Mouse (Mus musculus): ENCODE results near the gene Pkd1l3. TPM values are rescaled to one million over a fixed set of nuclear protein-coding genes. Genes with fewer than 3 reads are reported as not detected.

Gene Pkd1l3
- under 1 TPM in 1 of 2 experiments, not detected in 1; 0.06 TPM for total RNA-seq (2021)
- long read RNA-seq, experiment 1, partial matches to known transcripts, result 0 of 1 reads
- long read RNA-seq, experiment 1, other reads (novel, unspliced or antisense), result 1 of 1 reads
- long read RNA-seq, experiment 2, partial matches to known transcripts, result 0 of 1 reads
- long read RNA-seq, experiment 2, other reads (novel, unspliced or antisense), result 1 of 1 reads

DNA sequence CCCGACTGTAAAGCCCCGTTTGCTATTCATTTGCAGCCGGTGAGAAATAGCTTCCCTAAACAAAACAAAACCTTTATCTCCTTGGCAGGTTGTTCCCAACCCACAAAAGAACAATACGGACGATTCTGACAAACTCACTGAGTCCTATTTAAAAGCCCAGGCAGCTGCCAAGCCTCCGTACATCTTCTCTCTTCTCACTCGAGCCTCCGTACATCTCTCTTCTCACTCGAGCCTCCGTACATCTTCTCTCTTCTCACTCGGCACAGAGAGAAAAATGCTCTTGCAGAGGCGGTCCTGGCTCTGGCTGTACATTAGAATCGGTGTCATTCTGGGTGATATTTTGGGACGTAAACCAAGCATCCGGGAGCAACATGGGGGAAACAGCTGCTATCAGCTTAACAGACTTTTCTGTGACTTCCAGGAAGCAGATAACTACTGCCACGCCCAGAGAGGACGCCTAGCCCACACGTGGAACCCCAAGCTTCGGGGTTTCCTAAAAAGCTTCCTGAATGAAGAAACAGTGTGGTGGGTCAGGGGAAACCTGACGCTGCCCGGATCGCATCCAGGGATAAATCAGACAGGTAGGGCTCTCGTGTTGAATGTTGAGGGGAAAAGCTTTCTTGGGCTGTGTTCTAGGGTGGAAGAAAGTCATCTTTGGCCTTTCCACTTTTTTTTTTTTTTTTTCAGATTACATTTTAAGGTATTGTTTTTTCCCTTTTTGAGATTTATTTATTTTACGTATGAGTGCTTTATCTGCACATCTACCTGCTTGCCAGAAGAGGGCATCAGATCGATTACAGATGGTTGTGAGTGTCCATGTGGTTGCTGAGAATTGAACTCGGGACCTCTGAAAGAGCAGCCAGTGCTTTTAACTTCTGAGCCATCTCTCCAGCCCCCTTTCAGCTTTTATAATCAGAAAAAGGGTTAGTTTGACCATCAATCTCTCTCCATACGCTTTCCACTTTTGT lies at the start of gene Pkd1l3:
Gene Pkd1l3 (plus strand): TSS at position 275 of the 968 bp plus-strand sequence.
- TF ChIP-seq CTCF (IDR thresholded peaks at IDR 0.05), result peak; percentile 12; the same call in 1 of the 2 replicates
- no peak for DNase-seq
- intact Hi-C loops (cut with DNase I), result no loop called here
- no peak within 1 kb of the TSS for H3K27ac ChIP-seq
- peak within 1 kb of the TSS; percentile 41 for H3K4me3 ChIP-seq

DNA sequence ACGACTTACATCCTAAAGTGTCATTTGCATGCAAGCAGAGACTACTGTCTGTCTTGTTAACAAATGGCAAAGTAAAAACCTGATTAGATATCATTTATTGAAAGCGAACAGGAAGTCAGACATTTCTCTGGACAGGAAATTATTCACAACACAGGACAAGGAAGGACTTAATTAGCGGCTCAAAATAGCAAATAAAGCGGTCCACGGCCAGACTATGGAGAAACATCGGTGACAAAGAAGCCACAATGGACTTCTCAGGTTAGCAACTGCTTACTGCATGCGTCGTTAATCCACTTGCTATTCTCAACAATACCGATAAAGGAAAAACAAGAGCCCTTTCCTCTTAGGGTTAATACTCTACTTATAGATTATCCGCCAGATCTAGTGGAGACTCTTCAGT lies 49.6 kb upstream of the Pkd1l3 start:
- DNase-seq, result no peak
- intact Hi-C loops (cut with DNase I), result loop anchor here (1.0 to 5.0 kb wide), 3 partner anchors 44 to 1972 kb away; partner anchors contain the start of genes Ap1g1 and Dhodh
- TF ChIP-seq CTCF (IDR thresholded peaks at IDR 0.05), result no peak
- peak overlapping the region; percentile 80 for H3K4me3 ChIP-seq
- H3K27ac ChIP-seq, result peak overlapping the region; percentile 94

DNA sequence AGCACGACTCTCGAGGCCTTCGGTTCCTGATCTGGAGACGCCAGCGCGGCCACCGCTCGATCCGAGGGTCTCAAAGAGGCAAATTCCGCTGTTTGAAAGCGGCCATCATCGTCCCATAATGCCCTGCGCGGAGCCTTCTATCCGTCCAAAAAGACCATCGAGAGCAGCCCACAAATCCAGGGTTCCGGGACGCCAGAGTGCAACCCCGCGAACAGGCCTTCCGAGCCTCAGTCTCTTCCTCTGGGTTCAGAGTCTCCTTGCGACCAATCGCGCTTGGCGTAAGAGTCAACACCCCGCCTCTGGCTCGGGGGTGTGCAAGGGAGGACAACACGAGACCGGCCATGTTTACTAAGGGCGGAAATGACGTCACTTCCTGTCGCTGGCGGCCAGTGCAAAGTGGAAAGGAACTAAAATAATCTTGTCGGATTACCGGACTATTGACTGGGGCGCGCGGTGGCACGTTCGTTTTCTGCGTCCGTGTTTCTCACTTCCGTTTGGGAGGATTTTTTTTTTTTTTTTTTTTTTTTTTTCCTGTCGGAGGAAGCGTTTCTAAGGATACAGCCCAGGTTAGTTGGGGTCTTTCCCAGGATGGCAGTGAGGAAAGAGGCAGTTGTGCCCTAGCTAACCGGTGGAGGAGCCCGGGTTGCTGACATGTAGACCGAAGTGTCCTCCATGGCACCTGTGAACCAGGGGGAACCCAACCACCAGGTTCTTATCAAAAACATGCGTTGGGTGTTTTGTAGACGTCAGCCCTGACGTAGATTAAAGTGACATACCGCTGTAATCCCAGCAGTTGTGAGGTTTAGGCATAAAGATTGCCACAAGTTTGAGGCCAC lies 48.6 kb upstream of the Pkd1l3 start, which contains the start of the genes Dhx38 and Txnl4b:
Gene Dhx38 (minus strand): TSS at position 364 of the 836 bp plus-strand sequence.
Gene Txnl4b (plus strand): TSS at position 395 of the 836 bp plus-strand sequence.
- peak; percentile 99 for DNase-seq

DNA sequence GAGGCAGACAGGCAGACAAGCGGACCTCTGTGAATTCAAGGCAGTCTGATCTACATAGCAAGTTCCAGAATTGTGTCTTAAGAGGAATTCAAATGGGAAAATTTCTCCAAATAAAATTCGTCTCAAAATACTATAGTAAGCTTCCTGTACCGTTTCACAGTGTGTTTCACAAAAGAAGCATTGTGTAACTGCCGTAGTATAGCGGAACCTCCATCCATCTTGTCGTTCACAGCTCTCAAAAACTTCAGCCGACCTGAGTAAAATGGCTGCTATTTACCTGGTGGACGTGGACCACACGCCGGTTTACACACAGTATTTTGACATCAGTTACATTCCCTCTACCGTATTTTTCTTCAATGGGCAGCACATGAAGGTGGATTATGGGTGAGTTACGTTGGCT lies 43.2 kb upstream of the Pkd1l3 start:
- intact Hi-C loops (cut with DNase I), result no loop called here

More for the DNA sequence above, 48.6 kb upstream of the Pkd1l3 start, which contains the start of the genes Dhx38 and Txnl4b:
- H3K27ac ChIP-seq, result peak within 1 kb of the TSS; percentile 94
- intact Hi-C loops (cut with DNase I), result loop anchor here (1.0 to 5.0 kb wide), 3 partner anchors 43 to 1973 kb away; partner anchors contain the start of genes Ap1g1 and Dhodh
- H3K4me3 ChIP-seq, result peak within 1 kb of the TSS; percentile 80
- no peak for TF ChIP-seq CTCF (IDR thresholded peaks at IDR 0.05)

DNA sequence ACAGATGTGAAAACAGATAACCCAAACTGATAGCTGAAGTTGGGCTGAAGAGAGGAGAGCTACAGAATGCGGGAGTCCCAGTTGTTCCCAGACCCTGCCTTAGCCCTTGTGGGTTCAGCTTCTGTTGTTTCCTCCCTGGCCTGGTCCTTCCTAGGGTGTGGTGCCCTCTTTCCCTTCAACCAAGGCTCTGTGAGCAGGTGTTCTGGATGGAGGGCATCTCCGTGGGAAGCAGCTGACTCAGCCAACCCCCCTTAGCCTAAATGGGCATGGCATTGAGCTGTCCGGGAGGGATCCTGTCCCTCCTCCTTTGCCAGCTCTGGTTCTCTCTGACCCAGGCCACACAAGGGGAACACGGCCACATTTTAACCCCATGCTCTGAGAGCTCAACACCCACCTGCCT lies 38.0 kb upstream of the Pkd1l3 start:
- DNase-seq, result no peak
- Histone ChIP-seq H3K27ac (no peak overlapping the region), H3K4me3 (no peak overlapping the region)
- intact Hi-C loops (cut with DNase I), result no loop called here
- TF ChIP-seq CTCF (IDR thresholded peaks at IDR 0.05), result no peak

More for the DNA sequence above, 43.2 kb upstream of the Pkd1l3 start:
- TF ChIP-seq CTCF (IDR thresholded peaks at IDR 0.05), result no peak
- DNase-seq, result no peak
- Histone ChIP-seq H3K4me3 (no peak overlapping the region), H3K27ac (no peak overlapping the region)

DNA sequence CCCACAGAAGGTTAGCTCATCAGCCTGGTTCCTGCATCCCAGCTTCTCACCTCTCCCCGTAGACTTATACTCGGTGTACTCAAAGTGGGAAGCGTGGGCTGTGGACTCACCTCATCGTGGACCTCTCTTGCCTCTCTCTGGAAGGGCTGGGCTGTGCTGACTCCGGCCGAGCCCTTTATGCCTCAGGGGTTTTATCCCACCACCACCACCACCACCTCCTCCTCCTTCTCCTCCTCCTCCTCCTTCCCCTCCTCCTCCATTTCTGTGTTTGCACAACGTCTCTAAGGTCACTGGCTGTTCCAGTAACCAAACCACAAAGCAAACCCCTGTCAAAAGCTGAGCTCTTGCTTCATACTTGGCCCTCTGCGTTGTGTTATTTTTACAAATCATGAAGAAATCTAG lies 35.4 kb upstream of the Pkd1l3 start, which contains the start of gene Hp:
Gene Hp (minus strand): TSS at position 273 of the 402 bp plus-strand sequence.
- TF ChIP-seq CTCF (IDR thresholded peaks at IDR 0.05), result no peak
- H3K27ac ChIP-seq, result no peak within 1 kb of the TSS
- intact Hi-C loops (cut with DNase I), result no loop called here

DNA sequence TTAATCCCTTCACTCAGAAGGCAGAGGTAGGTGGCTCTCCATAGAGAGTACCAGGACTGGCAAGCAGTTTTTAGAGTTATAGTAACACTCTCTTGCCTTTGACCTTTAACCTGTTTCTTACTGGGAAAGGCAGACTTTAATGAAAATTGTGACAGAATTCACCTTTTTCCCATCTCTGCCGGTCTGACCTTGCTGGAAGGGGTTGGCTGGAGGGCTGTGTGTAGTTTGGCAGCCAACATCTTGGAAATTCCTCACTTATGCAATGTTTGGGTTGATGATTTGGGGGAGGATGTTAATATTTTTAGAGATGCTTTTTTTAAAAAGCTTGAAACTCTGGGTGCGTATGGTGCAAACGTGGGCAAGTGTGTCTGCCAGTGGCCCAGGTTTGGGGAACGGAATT lies 30.0 kb upstream of the Pkd1l3 start:
- H3K27ac ChIP-seq, result no peak overlapping the region
- DNase-seq, result no peak
- TF ChIP-seq CTCF (IDR thresholded peaks at IDR 0.05), result no peak
- no peak overlapping the region for H3K4me3 ChIP-seq
- intact Hi-C loops (cut with DNase I), result no loop called here

More for the DNA sequence above, 35.4 kb upstream of the Pkd1l3 start, which contains the start of gene Hp:
- no peak for DNase-seq
- H3K4me3 ChIP-seq, result no peak within 1 kb of the TSS

DNA sequence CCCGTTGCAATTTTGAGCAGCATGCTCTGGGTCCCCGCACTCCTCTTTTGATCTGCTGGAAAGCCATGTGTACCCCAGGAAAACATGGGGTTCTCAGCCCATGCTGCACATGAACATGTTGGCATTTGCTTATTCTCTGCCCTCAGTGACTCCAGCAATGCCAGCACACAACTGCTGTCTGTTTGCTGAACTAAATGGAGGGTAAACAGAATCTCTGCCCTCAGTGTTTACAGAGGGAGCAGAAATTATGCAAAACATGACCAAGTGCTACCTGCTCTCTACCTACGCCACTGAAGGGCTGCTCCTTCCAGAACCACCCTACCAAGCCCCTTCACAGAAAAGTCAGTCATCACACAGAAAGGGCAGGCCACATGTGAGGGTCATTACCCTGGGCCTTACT lies 29.5 kb upstream of the Pkd1l3 start:
- intact Hi-C loops (cut with DNase I), result no loop called here
- Histone ChIP-seq H3K27ac (no peak overlapping the region), H3K4me3 (no peak overlapping the region)
- DNase-seq, result no peak
- TF ChIP-seq CTCF (IDR thresholded peaks at IDR 0.05), result no peak

DNA sequence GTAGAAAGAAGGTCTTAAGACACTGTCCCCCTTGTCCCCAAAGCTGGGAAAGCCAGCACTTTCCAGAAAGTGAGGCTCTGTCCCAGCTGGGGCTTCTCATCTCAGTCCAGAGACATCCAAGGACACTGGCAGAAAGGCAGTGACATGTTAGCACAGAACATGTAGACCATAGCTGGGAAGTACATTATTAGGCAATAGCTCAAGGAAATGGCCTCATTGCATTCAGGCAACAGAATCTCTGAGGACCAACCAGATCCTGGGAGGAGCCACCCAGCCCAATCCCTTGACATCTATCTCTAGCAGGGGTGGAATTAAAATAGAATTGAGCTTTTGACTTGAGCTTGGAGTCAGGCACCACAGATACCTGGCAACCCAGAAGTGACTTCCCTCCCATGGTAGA lies 28.7 kb upstream of the Pkd1l3 start:
- intact Hi-C loops (cut with DNase I), result no loop called here
- Histone ChIP-seq H3K27ac (no peak overlapping the region), H3K4me3 (no peak overlapping the region)
- no peak for DNase-seq
- no peak for TF ChIP-seq CTCF (IDR thresholded peaks at IDR 0.05)

DNA sequence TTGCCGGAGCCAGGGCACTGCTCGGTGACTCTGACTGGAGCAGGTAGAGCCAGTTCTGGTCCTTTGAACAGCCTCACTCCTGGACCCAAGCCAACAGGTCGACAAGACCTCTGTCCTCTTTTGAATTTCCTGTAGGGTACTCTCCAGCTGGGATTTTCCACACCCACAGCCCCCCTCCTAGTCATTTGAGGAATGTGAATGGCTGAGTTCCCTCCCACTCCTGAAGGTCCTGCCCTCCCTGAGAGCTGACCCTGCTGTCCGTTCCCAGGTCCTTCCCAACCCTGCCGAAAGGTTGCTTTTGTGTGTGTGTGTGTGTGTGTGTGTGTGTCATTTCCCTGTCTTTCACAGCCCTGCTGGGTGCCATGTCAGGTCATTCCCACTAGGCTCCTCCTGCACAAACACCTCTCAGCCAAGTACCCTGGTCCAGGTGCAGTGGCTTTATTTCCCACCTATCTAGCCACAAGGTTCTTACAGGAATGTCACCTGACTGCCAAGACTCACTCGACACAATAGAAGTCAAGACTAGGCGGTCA lies 27.3 kb upstream of the Pkd1l3 start:
- intact Hi-C loops (cut with DNase I), result no loop called here
- Histone ChIP-seq H3K27ac (no peak overlapping the region), H3K4me3 (no peak overlapping the region)
- no peak for TF ChIP-seq CTCF (IDR thresholded peaks at IDR 0.05)
- DNase-seq, result no peak

DNA sequence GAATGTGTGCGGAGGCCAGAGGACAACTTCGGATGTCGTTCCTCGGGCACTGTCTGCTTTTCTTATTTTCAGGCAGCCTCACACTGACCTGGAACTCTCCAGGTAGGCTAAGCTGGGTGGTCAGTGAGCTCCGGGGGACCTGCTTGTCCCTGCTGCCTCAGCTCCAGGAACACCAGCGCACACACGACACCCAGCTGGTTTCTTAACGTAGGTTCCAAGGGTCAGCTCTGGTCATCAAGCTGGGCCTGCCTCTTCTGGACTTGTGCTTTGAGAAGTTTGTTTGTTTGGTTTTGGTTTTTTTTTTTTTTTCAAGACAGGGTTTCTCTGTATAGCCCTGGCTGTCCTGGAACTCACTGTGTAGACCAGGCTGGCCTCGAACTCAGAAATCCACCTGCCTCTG lies 23.4 kb upstream of the Pkd1l3 start:
- no peak overlapping the region for H3K27ac ChIP-seq
- no peak for TF ChIP-seq CTCF (IDR thresholded peaks at IDR 0.05)
- DNase-seq, result no peak
- intact Hi-C loops (cut with DNase I), result no loop called here
- H3K4me3 ChIP-seq, result no peak overlapping the region

DNA sequence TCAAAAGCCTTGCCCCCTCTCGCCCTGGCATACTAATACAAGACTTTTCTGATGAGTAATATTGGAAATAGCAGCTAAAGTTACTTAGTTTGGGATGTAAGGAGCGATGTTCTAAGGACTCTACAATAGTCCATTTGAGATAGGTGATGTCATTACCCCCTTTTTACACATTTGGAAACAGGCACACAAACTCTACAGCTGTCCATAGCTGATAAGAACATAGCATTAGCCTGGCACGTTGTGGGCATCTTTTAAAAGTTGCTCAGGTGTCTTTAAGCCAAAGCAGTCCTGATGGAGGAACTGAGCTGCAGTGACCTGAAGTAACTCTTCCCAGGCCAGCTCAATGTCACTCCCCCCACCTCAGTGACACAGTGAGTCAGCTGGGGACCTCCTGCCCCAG lies 22.9 kb upstream of the Pkd1l3 start:
- H3K27ac ChIP-seq, result no peak overlapping the region
- H3K4me3 ChIP-seq, result no peak overlapping the region
- TF ChIP-seq CTCF (IDR thresholded peaks at IDR 0.05), result no peak
- DNase-seq, result no peak
- intact Hi-C loops (cut with DNase I), result no loop called here

All from gastrocnemius, adult 2 months (tissue).